Mouse (Mus musculus): ENCODE results near the gene Ogfod2.

DNA sequence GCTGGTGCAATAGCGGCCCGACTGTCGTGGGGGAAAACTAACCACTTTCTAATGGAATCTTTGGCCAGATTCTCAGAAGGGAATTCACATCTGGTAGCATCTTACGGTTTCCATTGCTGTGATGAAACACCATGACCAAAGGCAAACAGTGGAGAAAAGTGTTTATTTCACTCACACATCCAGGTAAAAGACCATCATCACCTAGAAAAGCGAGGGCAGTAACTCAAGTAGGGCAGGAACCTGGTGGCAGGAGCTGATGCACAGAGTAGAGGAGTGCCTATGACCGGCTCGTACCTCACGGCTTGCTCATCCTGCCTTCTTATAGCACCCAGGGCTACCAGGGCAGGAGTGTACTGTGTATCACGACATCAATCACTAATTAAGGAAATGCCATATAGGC, 8.5 kb upstream of the Ogfod2 start:
- TF ChIP-seq CTCF (IDR thresholded peaks at IDR 0.05; ENCODE audit: borderline replicate concordance, insufficient read depth, low read length), result no peak
- TF ChIP-seq POLR2A (IDR thresholded peaks at IDR 0.05; ENCODE audit: low read depth, low read length), result no peak

All from embryonic fibroblast, embryonic 13.5 days (primary cell).